Mouse (Mus musculus): ENCODE measurements around the gene Alox5. TPM values are rescaled to one million over a fixed set of nuclear protein-coding genes. Genes with fewer than 3 reads are reported as not detected.

The Alox5 gene
- polyA plus RNA-seq, 1 experiment: 17.9 TPM

DNA sequence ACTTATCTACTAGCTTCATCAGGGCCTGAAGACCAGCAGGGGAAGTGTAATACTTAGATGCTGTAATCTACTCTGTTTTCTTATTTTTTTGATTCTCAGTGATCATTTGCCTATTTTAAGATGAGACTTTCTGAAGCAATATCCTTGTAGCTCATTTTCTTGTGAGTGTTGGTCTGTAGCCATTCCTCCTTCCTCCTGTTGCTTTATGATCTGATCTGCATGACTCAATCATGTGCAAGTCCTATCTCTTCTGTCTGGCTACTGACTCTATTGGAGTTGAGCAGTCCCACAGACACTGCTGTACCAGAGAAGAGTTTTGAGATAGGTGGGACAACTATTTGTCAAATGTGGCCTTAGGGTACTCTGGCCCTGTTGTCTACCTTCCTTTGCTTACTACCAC lies 86.4 kb downstream of the Alox5 start:
- H3K4me3 ChIP-seq (replicated peaks; ENCODE audit: control insufficient read depth, low read depth, low read length): no peak overlapping the region
- no peak overlapping the region for H3K27ac ChIP-seq (ENCODE audit: control insufficient read depth, insufficient read depth, low read depth, low read length, poor library complexity)
- H3K4me1 ChIP-seq (ENCODE audit: control insufficient read depth, insufficient read depth, low read length): peaks cover 5% of the 10 kb centered on the region
- no peak for TF ChIP-seq POLR2A (IDR thresholded peaks at IDR 0.05; ENCODE audit: borderline replicate concordance, control insufficient read depth, low read depth, low read length)

DNA sequence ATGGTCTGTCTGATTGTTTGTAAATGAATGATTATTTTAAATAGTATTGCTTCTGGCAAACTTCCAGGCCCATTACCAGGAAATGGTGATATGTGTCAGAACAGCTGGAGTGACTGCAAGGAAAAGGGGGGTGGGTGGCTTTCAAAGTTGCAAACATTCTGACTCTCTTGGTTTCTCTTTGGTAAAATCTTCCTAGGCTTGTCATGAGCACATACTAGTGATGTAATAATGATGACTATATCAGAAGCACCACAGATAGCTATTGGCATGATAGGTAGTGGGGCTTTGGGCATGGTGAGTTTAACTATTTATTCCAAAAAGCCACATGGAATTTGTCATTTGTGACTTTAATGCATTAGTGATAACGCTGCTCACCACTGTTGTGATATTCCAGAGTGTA lies 86.8 kb downstream of the Alox5 start:
- no peak overlapping the region for H3K27ac ChIP-seq (ENCODE audit: control insufficient read depth, insufficient read depth, low read depth, low read length, poor library complexity)
- 84% methylated on average over 1 of the region's 1 CpGs for WGBS
- H3K4me1 ChIP-seq (ENCODE audit: control insufficient read depth, insufficient read depth, low read length): peaks cover 4% of the 10 kb centered on the region

DNA sequence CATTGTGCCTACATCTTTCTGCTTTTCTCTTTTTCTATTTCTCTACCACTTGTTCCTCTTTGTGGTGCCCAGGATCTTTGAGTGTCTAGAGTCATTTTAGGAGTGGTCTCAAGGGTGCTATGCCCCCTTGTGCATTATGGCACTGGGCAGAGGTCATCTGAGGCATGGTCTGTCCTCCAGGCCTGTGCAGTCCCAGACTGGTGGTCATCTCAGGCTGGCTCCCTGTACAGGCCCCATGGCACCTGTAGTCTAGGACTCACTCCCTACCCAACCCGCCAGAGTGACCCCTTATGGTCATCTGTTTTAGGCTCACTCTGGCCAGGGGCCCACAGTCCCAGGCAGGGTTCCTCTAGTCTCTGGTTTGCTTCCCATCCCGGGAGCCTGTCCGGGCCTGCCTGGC lies 89.5 kb downstream of the Alox5 start:
- peaks cover 4% of the 10 kb centered on the region for H3K4me1 ChIP-seq (ENCODE audit: control insufficient read depth, insufficient read depth, low read length)
- 92% methylated on average over 3 of the region's 3 CpGs for WGBS
- H3K27ac ChIP-seq (ENCODE audit: control insufficient read depth, insufficient read depth, low read depth, low read length, poor library complexity): no peak overlapping the region
- no peak for TF ChIP-seq POLR2A (IDR thresholded peaks at IDR 0.05; ENCODE audit: borderline replicate concordance, control insufficient read depth, low read depth, low read length)
- no peak for TF ChIP-seq CTCF (IDR thresholded peaks at IDR 0.05; ENCODE audit: control insufficient read depth, insufficient read depth, low read length)
- H3K4me3 ChIP-seq (replicated peaks; ENCODE audit: control insufficient read depth, low read depth, low read length): no peak overlapping the region

More for the DNA sequence above, 86.8 kb downstream of the Alox5 start:
- no peak for TF ChIP-seq CTCF (IDR thresholded peaks at IDR 0.05; ENCODE audit: control insufficient read depth, insufficient read depth, low read length)
- no peak for TF ChIP-seq POLR2A (IDR thresholded peaks at IDR 0.05; ENCODE audit: borderline replicate concordance, control insufficient read depth, low read depth, low read length)
- no peak overlapping the region for H3K4me3 ChIP-seq (replicated peaks; ENCODE audit: control insufficient read depth, low read depth, low read length)

DNA sequence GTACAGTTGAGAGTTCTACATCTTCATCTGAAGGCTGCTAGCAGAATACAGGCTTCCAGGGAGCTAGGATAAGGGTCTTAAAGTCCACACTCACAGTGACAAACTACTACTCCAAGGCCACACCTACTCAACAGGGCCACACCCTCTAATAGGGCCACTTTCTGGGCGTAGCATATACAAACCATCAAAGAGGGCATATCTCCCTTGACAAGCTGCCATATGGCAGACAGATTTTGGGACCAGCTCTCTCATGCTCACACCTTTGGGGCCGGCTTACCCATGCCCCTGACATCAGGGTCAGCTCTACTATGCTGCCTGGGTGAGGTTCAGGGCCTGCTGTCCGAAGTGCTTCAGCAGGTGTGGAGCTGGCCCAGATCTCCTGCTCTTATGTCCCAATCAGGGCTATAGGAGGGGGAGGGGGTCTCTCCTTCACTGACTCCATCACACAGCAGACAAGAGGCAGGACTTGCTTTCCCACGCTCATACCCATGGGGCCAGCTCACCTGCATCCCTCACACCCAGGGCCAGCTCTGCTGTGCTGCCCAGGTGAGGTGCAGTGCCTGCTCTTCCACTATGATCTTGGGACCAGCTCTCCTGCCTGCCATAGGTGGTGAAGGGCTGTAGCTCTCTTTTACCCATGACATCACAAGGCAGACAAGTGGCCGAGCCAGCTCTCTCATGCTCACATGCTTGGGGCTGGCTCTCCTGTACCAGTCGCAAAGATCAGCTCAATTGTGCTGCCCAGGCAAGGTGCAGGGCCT lies 90.6 kb downstream of the Alox5 start:
- Histone ChIP-seq H3K4me1 (ENCODE audit: control insufficient read depth, insufficient read depth, low read length) (peaks cover 4% of the 10 kb centered on the region), H3K27ac (ENCODE audit: control insufficient read depth, insufficient read depth, low read depth, low read length, poor library complexity) (no peak overlapping the region; the same call in 1 of the 2 replicates), H3K4me3 (replicated peaks; ENCODE audit: control insufficient read depth, low read depth, low read length) (no peak overlapping the region)
- 80% methylated on average over 6 of the region's 6 CpGs for WGBS
- no peak for TF ChIP-seq POLR2A (IDR thresholded peaks at IDR 0.05; ENCODE audit: borderline replicate concordance, control insufficient read depth, low read depth, low read length)
- TF ChIP-seq CTCF (IDR thresholded peaks at IDR 0.05; ENCODE audit: control insufficient read depth, insufficient read depth, low read length): no peak

DNA sequence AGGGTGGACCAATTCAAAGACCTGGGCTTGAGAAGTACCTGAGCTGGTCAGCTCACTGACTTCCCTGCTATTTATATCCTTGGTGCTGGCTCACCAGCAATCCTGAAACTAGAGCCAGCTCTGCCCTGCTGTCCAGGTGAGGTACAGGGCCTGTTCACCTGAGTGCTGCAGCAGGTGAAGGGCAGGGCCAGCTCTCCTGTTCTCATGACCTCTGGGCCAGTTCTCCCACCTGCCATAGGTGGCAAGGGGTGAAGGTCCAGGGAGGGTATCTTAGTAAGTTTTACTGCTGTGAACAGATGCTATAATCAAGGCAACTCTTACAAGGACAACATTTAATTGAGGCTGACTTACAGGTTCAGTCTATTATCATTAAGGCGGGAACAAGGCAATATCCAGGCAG lies 91.2 kb downstream of the Alox5 start:
- peak overlapping the region; percentile 22 for H3K4me3 ChIP-seq (replicated peaks; ENCODE audit: control insufficient read depth, low read depth, low read length)
- H3K27ac ChIP-seq (ENCODE audit: control insufficient read depth, insufficient read depth, low read depth, low read length, poor library complexity): peak overlapping the region; percentile 76

DNA sequence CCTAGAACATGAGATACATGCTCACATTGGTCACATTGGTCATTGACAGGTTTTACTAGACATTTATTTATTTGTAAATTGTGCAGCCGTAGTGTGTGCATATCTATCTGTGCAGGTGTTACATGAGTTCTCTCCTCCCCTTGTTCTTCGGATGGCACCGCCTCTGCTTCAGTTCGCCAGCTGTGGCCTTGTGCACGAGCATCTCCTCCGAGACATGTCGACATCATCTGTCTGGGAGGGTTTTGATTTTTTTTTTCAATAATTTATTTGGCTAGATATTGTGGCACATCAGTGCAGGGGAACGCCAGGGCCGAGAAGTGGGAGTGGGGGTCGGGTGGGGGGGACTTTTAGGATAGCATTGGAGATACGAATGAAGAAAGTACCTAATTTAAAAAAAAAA lies 93.0 kb downstream of the Alox5 start:
- Histone ChIP-seq H3K27ac (ENCODE audit: control insufficient read depth, insufficient read depth, low read depth, low read length, poor library complexity) (no peak overlapping the region), H3K4me3 (replicated peaks; ENCODE audit: control insufficient read depth, low read depth, low read length) (no peak overlapping the region), H3K4me1 (ENCODE audit: control insufficient read depth, insufficient read depth, low read length) (peaks cover 4% of the 10 kb centered on the region)
- 68% methylated on average over 11 of the region's 11 CpGs for WGBS
- no peak for TF ChIP-seq CTCF (IDR thresholded peaks at IDR 0.05; ENCODE audit: control insufficient read depth, insufficient read depth, low read length)
- no peak for TF ChIP-seq POLR2A (IDR thresholded peaks at IDR 0.05; ENCODE audit: borderline replicate concordance, control insufficient read depth, low read depth, low read length)

More for the DNA sequence above, 91.2 kb downstream of the Alox5 start:
- 90% methylated on average over 1 of the region's 1 CpGs for WGBS
- peaks cover 4% of the 10 kb centered on the region for H3K4me1 ChIP-seq (ENCODE audit: control insufficient read depth, insufficient read depth, low read length)
- no peak for TF ChIP-seq CTCF (IDR thresholded peaks at IDR 0.05; ENCODE audit: control insufficient read depth, insufficient read depth, low read length)
- TF ChIP-seq POLR2A (IDR thresholded peaks at IDR 0.05; ENCODE audit: borderline replicate concordance, control insufficient read depth, low read depth, low read length): no peak

DNA sequence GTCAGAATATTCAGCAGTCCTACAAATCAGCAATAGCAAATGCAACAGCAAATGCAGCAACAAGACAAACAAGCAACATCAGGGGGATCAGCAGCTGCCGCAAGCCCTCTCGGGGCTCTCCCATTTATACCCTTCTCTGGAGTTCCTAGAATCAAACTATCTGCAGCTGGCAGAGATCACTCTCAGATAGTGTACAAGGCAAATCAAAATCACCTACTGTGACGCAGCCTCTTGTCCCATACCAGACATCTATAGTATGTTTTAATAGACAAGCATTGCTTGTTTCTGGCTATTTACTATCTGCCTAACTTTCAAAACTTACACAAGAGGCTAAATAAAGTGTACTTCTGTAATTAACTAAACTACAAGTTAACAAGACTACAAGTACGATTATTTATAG lies 99.0 kb downstream of the Alox5 start:
- H3K4me1 ChIP-seq (ENCODE audit: control insufficient read depth, insufficient read depth, low read length): no peaks in the 10 kb centered on the region; the same call in 1 of the 2 replicates
- H3K4me3 ChIP-seq (replicated peaks; ENCODE audit: control insufficient read depth, low read depth, low read length): no peak overlapping the region
- WGBS: 90% methylated on average over 4 of the region's 4 CpGs
- no peak overlapping the region for H3K27ac ChIP-seq (ENCODE audit: control insufficient read depth, insufficient read depth, low read depth, low read length, poor library complexity)
- TF ChIP-seq POLR2A (IDR thresholded peaks at IDR 0.05; ENCODE audit: borderline replicate concordance, control insufficient read depth, low read depth, low read length): no peak
- no peak for TF ChIP-seq CTCF (IDR thresholded peaks at IDR 0.05; ENCODE audit: control insufficient read depth, insufficient read depth, low read length)

DNA sequence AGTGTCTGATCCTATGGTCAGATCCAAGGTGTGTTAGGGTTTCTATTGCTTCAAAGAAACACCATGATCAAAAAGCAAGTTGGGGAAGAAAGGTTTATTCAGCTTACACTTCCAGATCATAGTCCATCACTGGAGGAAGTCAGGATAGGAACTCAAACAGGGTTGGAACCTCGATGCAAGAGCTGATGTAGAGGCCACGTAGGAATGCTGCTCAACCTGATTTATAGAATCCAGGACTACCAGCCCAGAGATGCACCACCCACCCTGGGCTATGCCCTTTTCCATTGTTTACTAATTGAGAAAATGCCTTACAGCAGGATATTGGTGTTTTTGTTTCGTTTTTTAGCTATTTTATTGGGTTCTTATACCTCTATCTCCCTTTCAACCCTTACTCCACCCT lies 99.5 kb downstream of the Alox5 start:
- no peak overlapping the region for H3K27ac ChIP-seq (ENCODE audit: control insufficient read depth, insufficient read depth, low read depth, low read length, poor library complexity)
- no peak overlapping the region for H3K4me3 ChIP-seq (replicated peaks; ENCODE audit: control insufficient read depth, low read depth, low read length)
- 87% methylated on average over 3 of the region's 3 CpGs for WGBS
- TF ChIP-seq POLR2A (IDR thresholded peaks at IDR 0.05; ENCODE audit: borderline replicate concordance, control insufficient read depth, low read depth, low read length) (no peak), CTCF (IDR thresholded peaks at IDR 0.05; ENCODE audit: control insufficient read depth, insufficient read depth, low read length) (no peak)
- no peaks in the 10 kb centered on the region; the same call in 1 of the 2 replicates for H3K4me1 ChIP-seq (ENCODE audit: control insufficient read depth, insufficient read depth, low read length)

Other genes with a start within 250 kb of the Alox5 start
- 4.3 and 13.8 TPM in 2 replicates for gene Zfand4, start 197.0 kb downstream of the Alox5 start, polyA plus RNA-seq (2011; ENCODE audit: insufficient read depth, insufficient read length, low replicate concordance, missing spikeins)
- gene March8, start 123.2 kb downstream of the Alox5 start, polyA plus RNA-seq (2011; ENCODE audit: insufficient read depth, insufficient read length, low replicate concordance, missing spikeins): 61.5 and 67.5 TPM in 2 replicates
- not detected in 2 replicates for gene Olfr211, start 27.9 kb upstream of the Alox5 start, polyA plus RNA-seq (2011; ENCODE audit: insufficient read depth, insufficient read length, low replicate concordance, missing spikeins)
- not detected in 2 replicates for gene Olfr212, start 45.3 kb upstream of the Alox5 start, polyA plus RNA-seq (2011; ENCODE audit: insufficient read depth, insufficient read length, low replicate concordance, missing spikeins)
- not detected in 2 replicates for gene Olfr213, start 77.3 kb upstream of the Alox5 start, polyA plus RNA-seq (2011; ENCODE audit: insufficient read depth, insufficient read length, low replicate concordance, missing spikeins)
- not detected in 2 replicates for gene Gm5580, start 90.0 kb upstream of the Alox5 start, polyA plus RNA-seq (2011; ENCODE audit: insufficient read depth, insufficient read length, low replicate concordance, missing spikeins)
- not detected in 2 replicates for gene Olfr214, start 93.1 kb upstream of the Alox5 start, polyA plus RNA-seq (2011; ENCODE audit: insufficient read depth, insufficient read length, low replicate concordance, missing spikeins)
- gene Olfr215, start 123.0 kb upstream of the Alox5 start, polyA plus RNA-seq (2011; ENCODE audit: insufficient read depth, insufficient read length, low replicate concordance, missing spikeins): not detected in 2 replicates
- 7.1 and 12.1 TPM in 2 replicates for gene Zfp422, start 167.8 kb upstream of the Alox5 start, polyA plus RNA-seq (2011; ENCODE audit: insufficient read depth, insufficient read length, low replicate concordance, missing spikeins)
- gene Depp1, start 189.4 kb upstream of the Alox5 start, polyA plus RNA-seq (2011; ENCODE audit: insufficient read depth, insufficient read length, low replicate concordance, missing spikeins): 11.9 and 15.0 TPM in 2 replicates
- 8.8 and 18.3 TPM in 2 replicates for gene Rassf4, start 212.8 kb upstream of the Alox5 start, polyA plus RNA-seq (2011; ENCODE audit: insufficient read depth, insufficient read length, low replicate concordance, missing spikeins)